Mouse (Mus musculus): ENCODE data around the gene Ssbp4.

Ssbp4 gene

GRCm38 (mm10) chr8:70608749-70609367, at the start of gene Ssbp4:
Gene Ssbp4, minus strand, starts transcription at chr8:70608872.
- CTCF ChIA-PET, result interaction anchor here (0.5 to 5.7 kb wide), 54 partner anchors 8 to 488 kb away, joined by 3 to 51 read pairs (median 4); partner anchors contain the start of genes Fkbp8 (in 2 of the 4), Kxd1 (in 2 of the 4), Arrdc2 (in 1 of the 4) and Ell (in 1 of the 4)
- POLR2A ChIA-PET, result interaction anchor here (0.6 to 10.0 kb wide), 128 partner anchors 8 to 672 kb away, joined by 3 to 161 read pairs (median 5); partner anchors contain the start of genes Lsm4 (in 4 of the 4), Arrdc2 (in 3 of the 4), Ell (in 3 of the 4) and Fkbp8 (in 3 of the 4)

- CTCF ChIA-PET, result interaction anchor here in 2 of 4 experiments (0.7 to 21.5 kb wide), 5 partner anchors 14 to 75 kb away, joined by 3 to 206 read pairs (median 5); partner anchors contain the start of gene Lsm4 (in 1 of the 2)
- POLR2A ChIA-PET, result interaction anchor here in 3 of 4 experiments (0.6 to 27.2 kb wide), 20 partner anchors 9 to 181 kb away, joined by 3 to 1017 read pairs (median 10); partner anchors contain the start of genes Jund (in 3 of the 3), Lsm4 (in 3 of the 3), Gdf15 (in 2 of the 3) and Ssbp4 (in 2 of the 3)
Observed at GRCm38 (mm10) chr8:70657739-70658138, 49.1 kb upstream of the Ssbp4 start.

- CTCF ChIA-PET, result interaction anchor here in 3 of 4 experiments (0.7 to 21.5 kb wide), 7 partner anchors 14 to 76 kb away, joined by 3 to 206 read pairs (median 4); partner anchors contain the start of gene Lsm4 (in 1 of the 3)
- POLR2A ChIA-PET, result interaction anchor here in 3 of 4 experiments (1.0 to 27.2 kb wide), 21 partner anchors 9 to 182 kb away, joined by 3 to 1017 read pairs (median 6); partner anchors contain the start of genes Jund (in 3 of the 3), Lsm4 (in 3 of the 3), Gdf15 (in 2 of the 3) and Arrdc2 (in 1 of the 3)
Observed at GRCm38 (mm10) chr8:70657214-70657613, 48.5 kb upstream of the Ssbp4 start.

- CTCF ChIA-PET, result interaction anchor here in 3 of 4 experiments (0.6 to 21.5 kb wide), 5 partner anchors 10 to 46 kb away, joined by 3 to 206 read pairs (median 12); no protein-coding TSS in a partner anchor
- POLR2A ChIA-PET, result interaction anchor here (0.5 to 27.2 kb wide), 20 partner anchors 8 to 183 kb away, joined by 3 to 1017 read pairs (median 9); partner anchors contain the start of genes Jund (in 3 of the 4), Lsm4 (in 3 of the 4), Arrdc2 (in 1 of the 4) and Gdf15 (in 1 of the 4)
Observed at GRCm38 (mm10) chr8:70656193-70656790, 47.6 kb upstream of the Ssbp4 start.

GRCm38 (mm10) chr8:70655469-70655868, 46.8 kb upstream of the Ssbp4 start:
- ChIA-PET POLR2A (interaction anchor here in 3 of 4 experiments (0.9 to 27.2 kb wide), 11 partner anchors 7 to 137 kb away, joined by 3 to 1017 read pairs (median 38); partner anchors contain the start of genes Jund (in 2 of the 3), Lsm4 (in 2 of the 3) and Gdf15 (in 1 of the 3)), CTCF (interaction anchor here in 1 of 4 experiments (1.0 to 21.5 kb wide), 3 partner anchors 11 to 44 kb away, joined by 4 to 206 read pairs (median 7); no protein-coding TSS in a partner anchor)

GRCm38 (mm10) chr8:70654121-70654520, 45.4 kb upstream of the Ssbp4 start:
- ChIA-PET POLR2A (interaction anchor here (0.6 to 27.2 kb wide), 18 partner anchors 13 to 1483 kb away, joined by 3 to 1017 read pairs (median 4); partner anchors contain the start of genes Jund (in 2 of the 4), Lsm4 (in 2 of the 4), Ssbp4 (in 2 of the 4) and Gdf15 (in 1 of the 4)), CTCF (interaction anchor here in 2 of 4 experiments (0.6 to 21.5 kb wide), 6 partner anchors 11 to 42 kb away, joined by 5 to 206 read pairs (median 6); partner anchors contain the start of gene Lsm4 (in 1 of the 2))

GRCm38 (mm10) chr8:70653226-70653625, 44.6 kb upstream of the Ssbp4 start:
- CTCF ChIA-PET, result interaction anchor here (0.5 to 21.5 kb wide), 11 partner anchors 10 to 367 kb away, joined by 3 to 206 read pairs (median 5); partner anchors contain the start of gene Lsm4 (in 1 of the 4)
- POLR2A ChIA-PET, result interaction anchor here (0.6 to 27.2 kb wide), 13 partner anchors 15 to 920 kb away, joined by 3 to 1017 read pairs (median 6); partner anchors contain the start of genes Gdf15 (in 2 of the 4), Jund (in 2 of the 4), Lsm4 (in 2 of the 4) and Ssbp4 (in 2 of the 4)

GRCm38 (mm10) chr8:70650351-70650750, 41.7 kb upstream of the Ssbp4 start:
- POLR2A ChIA-PET, result interaction anchor here (0.6 to 32.6 kb wide), 65 partner anchors 3 to 716 kb away, joined by 3 to 1017 read pairs (median 5); partner anchors contain the start of genes Arrdc2 (in 3 of the 4), Gdf15 (in 3 of the 4), Jund (in 3 of the 4) and Lsm4 (in 3 of the 4)
- CTCF ChIA-PET, result interaction anchor here (0.5 to 21.5 kb wide), 24 partner anchors 9 to 1035 kb away, joined by 3 to 206 read pairs (median 4); partner anchors contain the start of genes Lsm4 (in 2 of the 4) and Pgpep1 (in 1 of the 4)

- CTCF ChIA-PET, result interaction anchor here in 2 of 4 experiments (0.6 to 21.5 kb wide), 9 partner anchors 18 to 241 kb away, joined by 3 to 206 read pairs (median 5); partner anchors contain the start of genes Lsm4 (in 1 of the 2) and Ssbp4 (in 1 of the 2)
- POLR2A ChIA-PET, result interaction anchor here in 3 of 4 experiments (0.6 to 32.6 kb wide), 45 partner anchors 2 to 717 kb away, joined by 3 to 1017 read pairs (median 6); partner anchors contain the start of genes Gdf15 (in 3 of the 3), Jund (in 3 of the 3), Lsm4 (in 3 of the 3) and Pgpep1 (in 3 of the 3)
Observed at GRCm38 (mm10) chr8:70649324-70649723, 40.7 kb upstream of the Ssbp4 start.

- POLR2A ChIA-PET, result interaction anchor here in 3 of 4 experiments (0.6 to 32.6 kb wide), 45 partner anchors 1 to 576 kb away, joined by 3 to 1017 read pairs (median 7); partner anchors contain the start of genes Gdf15 (in 3 of the 3), Jund (in 3 of the 3), Lsm4 (in 3 of the 3) and Pgpep1 (in 3 of the 3)
- CTCF ChIA-PET, result interaction anchor here in 2 of 4 experiments (0.6 to 21.5 kb wide), 7 partner anchors 19 to 241 kb away, joined by 3 to 206 read pairs (median 6); partner anchors contain the start of gene Ssbp4 (in 1 of the 2)
Observed at GRCm38 (mm10) chr8:70648921-70649320, 40.2 kb upstream of the Ssbp4 start.

- ChIA-PET CTCF (interaction anchor here in 3 of 4 experiments (0.6 to 21.5 kb wide), 9 partner anchors 9 to 243 kb away, joined by 3 to 206 read pairs (median 6); partner anchors contain the start of gene Ssbp4 (in 1 of the 3)), POLR2A (interaction anchor here (0.6 to 32.6 kb wide), 43 partner anchors 1 to 710 kb away, joined by 3 to 1017 read pairs (median 7); partner anchors contain the start of genes Gdf15 (in 3 of the 4), Jund (in 3 of the 4), Lsm4 (in 3 of the 4) and Pgpep1 (in 3 of the 4))
Observed at GRCm38 (mm10) chr8:70648164-70648442, 39.4 kb upstream of the Ssbp4 start.

- POLR2A ChIA-PET, result interaction anchor here (0.6 to 32.6 kb wide), 60 partner anchors 0 to 1687 kb away, joined by 3 to 1017 read pairs (median 6); partner anchors contain the start of genes Gdf15 (in 3 of the 4), Jund (in 3 of the 4), Lsm4 (in 3 of the 4) and Pgpep1 (in 3 of the 4)
- CTCF ChIA-PET, result interaction anchor here (0.5 to 21.5 kb wide), 16 partner anchors 9 to 644 kb away, joined by 3 to 206 read pairs (median 4); partner anchors contain the start of gene Pgpep1 (in 1 of the 4)
Observed at GRCm38 (mm10) chr8:70647343-70648163, 38.9 kb upstream of the Ssbp4 start.

- ChIA-PET POLR2A (interaction anchor here in 3 of 4 experiments (0.5 to 32.6 kb wide), 53 partner anchors 1 to 945 kb away, joined by 3 to 1017 read pairs (median 6); partner anchors contain the start of genes Arrdc2 (in 3 of the 3), Gdf15 (in 3 of the 3), Jund (in 3 of the 3) and Lsm4 (in 3 of the 3)), CTCF (interaction anchor here (0.6 to 21.5 kb wide), 15 partner anchors 8 to 498 kb away, joined by 3 to 206 read pairs (median 5); partner anchors contain the start of gene Pgpep1 (in 1 of the 4))
Observed at GRCm38 (mm10) chr8:70646775-70647174, 38.1 kb upstream of the Ssbp4 start.

- ChIA-PET POLR2A (interaction anchor here in 3 of 4 experiments (0.5 to 32.6 kb wide), 47 partner anchors 1 to 945 kb away, joined by 3 to 1017 read pairs (median 7); partner anchors contain the start of genes Gdf15 (in 3 of the 3), Jund (in 3 of the 3), Lsm4 (in 3 of the 3) and Pgpep1 (in 3 of the 3)), CTCF (interaction anchor here (0.6 to 21.5 kb wide), 11 partner anchors 10 to 498 kb away, joined by 3 to 206 read pairs (median 7); no protein-coding TSS in a partner anchor)
Observed at GRCm38 (mm10) chr8:70646369-70646768, 37.7 kb upstream of the Ssbp4 start.

All from embryonic stem cell, embryonic (primary cell).